Mouse (Mus musculus): ENCODE measurements around the gene Gm15446.
"Not testable (repeated sequence)": the region's sequence is repeated elsewhere in the genome, so short reads cannot be mapped to it uniquely, and the experiment has no call there.

- TF ChIP-seq CTCF (IDR thresholded peaks at IDR 0.05; ENCODE audit: insufficient read depth, low read length); POLR2A (IDR thresholded peaks at IDR 0.05; ENCODE audit: borderline replicate concordance, extremely low read depth, low read depth, low read length): not testable (repeated sequence)
These were observed 57.5 kb downstream of the Gm15446 start for GRCm38 (mm10) chr5:109980743-109981142.

All from lung, adult 2 months (tissue).